Mouse (Mus musculus) erythroblast, embryonic 14.5 days (primary cell): ENCODE measurements around the gene Ripk3.

Experiments used
- GATA1 ChIP-seq: IDR thresholded peaks from 2 replicates; pipeline ENCODE4 v1.6.1; 2012; ENCODE audit warnings: low read length, inconsistent platforms, mixed read lengths
- TAL1 ChIP-seq: IDR thresholded peaks from 3 replicates; pipeline ENCODE4 v1.6.1; 2012; ENCODE audit warnings: low read length, inconsistent platforms, mixed read lengths

- TF ChIP-seq GATA1, result no peak
- TF ChIP-seq TAL1, result no peak
These were observed 4.8 kb upstream of the Ripk3 start for GRCm38 (mm10) chr14:55793461-55793860.
